Comparison of ENCODE assay signal across 18 mouse cellular contexts in the genomic region with DNA sequence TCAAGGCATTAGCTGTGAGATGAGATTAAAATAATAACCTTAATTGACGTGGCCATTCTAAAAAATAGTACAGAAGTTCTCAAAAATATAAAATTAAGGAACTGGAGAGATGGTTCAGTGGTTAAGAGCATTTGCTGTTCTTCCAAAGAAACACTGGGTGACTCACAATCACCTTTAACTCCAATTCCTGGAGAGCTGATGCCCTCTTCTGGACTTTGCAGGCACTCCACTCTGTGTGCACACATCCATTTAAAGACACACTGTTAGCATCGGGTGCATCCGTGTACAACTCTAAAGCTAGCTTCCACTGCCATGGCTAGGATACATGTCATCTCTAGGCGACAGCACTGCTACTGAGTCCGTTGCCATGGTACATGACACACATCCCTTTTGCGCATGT. TPM values are rescaled to one million over a fixed set of nuclear protein-coding genes. Genes with fewer than 3 reads are reported as not detected.
DNase-seq lines count a peak whose midpoint lies in the region; ATAC-seq and TF ChIP-seq lines count a peak whose summit lies in the region.
"Had no signal": no experiment of that assay in that cellular context is flagged by ENCODE, and none has a peak within 500 bp of the region (broad histone marks: within the 10 kb centered on the region; RNA-seq: fewer than 3 reads in every experiment).

No protein-coding gene starts in this region.

- no peak overlapping the region for H3K4me3 ChIP-seq in kidney, postnatal 0 days (replicated peaks; ENCODE audit: low read depth, low read length)
- no peak overlapping the region for H3K4me3 ChIP-seq in midbrain, postnatal 0 days (ENCODE audit: low read depth, low read length)
- no peak overlapping the region for H3K4me3 ChIP-seq in midbrain, embryonic 16.5 days (ENCODE audit: low read depth, low read length)
- no peak overlapping the region for H3K4me3 ChIP-seq in ES-E14 (ENCODE audit: insufficient read depth in 1 of 2, low read depth in 1 of 2, low read length in 2 of 2, poor library complexity in 1 of 2, severe bottlenecking in 1 of 2)
- H3K4me3 ChIP-seq: embryonic facial prominence, embryonic 13.5 days; liver, embryonic 12.5 days; midbrain, embryonic 10.5 days had no signal

- 96% methylated on average over 6 of the region's 6 CpGs for WGBS in kidney, postnatal 0 days
- 92% methylated on average over 6 of the region's 6 CpGs for WGBS in midbrain, postnatal 0 days
- WGBS in midbrain, embryonic 16.5 days: 91% methylated on average over 6 of the region's 6 CpGs

- H3K9ac ChIP-seq in kidney, postnatal 0 days (ENCODE audit: low read depth, low read length): no peak overlapping the region
- no peak overlapping the region for H3K9ac ChIP-seq in midbrain, postnatal 0 days (replicated peaks; ENCODE audit: low read length, poor library complexity, severe bottlenecking)
- H3K9ac ChIP-seq in midbrain, embryonic 16.5 days (ENCODE audit: low read depth, low read length): no peak overlapping the region
- no peak overlapping the region for H3K9ac ChIP-seq in ES-E14 (ENCODE audit: insufficient read depth, low read depth, low read length, poor library complexity, severe bottlenecking)
- H3K9ac ChIP-seq: embryonic facial prominence, embryonic 13.5 days; hindbrain, embryonic 14.5 days; liver, embryonic 12.5 days had no signal

- no peak for DNase-seq in kidney, postnatal 0 days (ENCODE audit: low spot score)
- DNase-seq in kidney, postnatal 4 days: no peak
- DNase-seq in midbrain, postnatal 0 days (ENCODE audit: low spot score): no peak
- DNase-seq in ES-E14 (ENCODE audit: low read depth, low spot score): no peak
- no peak for DNase-seq in frontal cortex, postnatal 10 days (ENCODE audit: low spot score in 2 of 2)
- no peak for DNase-seq in adrenal gland, adult 18-20 months (ENCODE audit: low spot score in 2 of 2)
- DNase-seq: adrenal gland, postnatal 25 days; cerebellum, adult 8-10 months; gastrocnemius, postnatal 14 days; kidney, adult 18-20 months; layer of hippocampus, postnatal 36 days; left cerebral cortex, postnatal 4 days; thymus, postnatal 36 days had no signal

- H3K27ac ChIP-seq in kidney, postnatal 0 days: no peak overlapping the region
- H3K27ac ChIP-seq in midbrain, postnatal 0 days (ENCODE audit: low read depth, low read length): no peak overlapping the region
- no peak overlapping the region for H3K27ac ChIP-seq in midbrain, embryonic 16.5 days (ENCODE audit: low read length)
- no peak overlapping the region for H3K27ac ChIP-seq in ES-E14 (ENCODE audit: insufficient read depth, low read depth, low read length, poor library complexity, severe bottlenecking)
- H3K27ac ChIP-seq: embryonic facial prominence, embryonic 13.5 days; hindbrain, embryonic 14.5 days; liver, embryonic 12.5 days; midbrain, embryonic 10.5 days had no signal

- no peaks in the 10 kb centered on the region for H3K27me3 ChIP-seq in kidney, postnatal 0 days (ENCODE audit: insufficient read depth, low read length)
- H3K27me3 ChIP-seq in midbrain, postnatal 0 days (ENCODE audit: insufficient read depth, low read length): no peaks in the 10 kb centered on the region
- no peaks in the 10 kb centered on the region for H3K27me3 ChIP-seq in midbrain, embryonic 16.5 days (ENCODE audit: control insufficient read depth, insufficient read depth, low read depth, low read length)
- H3K27me3 ChIP-seq: embryonic facial prominence, embryonic 13.5 days; liver, embryonic 12.5 days had no signal

- H3K4me2 ChIP-seq in kidney, postnatal 0 days (ENCODE audit: low read length): no peak overlapping the region
- H3K4me2 ChIP-seq in midbrain, postnatal 0 days (ENCODE audit: low read depth, low read length, poor library complexity, severe bottlenecking): no peak overlapping the region
- H3K4me2 ChIP-seq in midbrain, embryonic 16.5 days (ENCODE audit: low read length): no peak overlapping the region
- H3K4me2 ChIP-seq: embryonic facial prominence, embryonic 13.5 days; hindbrain, embryonic 14.5 days; liver, embryonic 12.5 days had no signal

- ATAC-seq in kidney, postnatal 0 days (replicated peaks; ENCODE audit: low FRiP score, low read depth): no peak
- ATAC-seq in midbrain, postnatal 0 days (ENCODE audit: low FRiP score): no peak
- no peak for ATAC-seq in midbrain, embryonic 16.5 days
- ATAC-seq: liver, embryonic 12.5 days had no signal

- H3K9me3 ChIP-seq in kidney, postnatal 0 days (replicated peaks; ENCODE audit: low read length): no peaks in the 10 kb centered on the region
- no peaks in the 10 kb centered on the region for H3K9me3 ChIP-seq in midbrain, postnatal 0 days (ENCODE audit: low read length)
- H3K9me3 ChIP-seq in midbrain, embryonic 16.5 days (replicated peaks; ENCODE audit: control insufficient read depth, low read length, poor library complexity, severe bottlenecking): no peaks in the 10 kb centered on the region; the same call in 1 of the 2 replicates
- no peaks in the 10 kb centered on the region for H3K9me3 ChIP-seq in ES-E14 (ENCODE audit: control insufficient read depth, insufficient read depth, low read depth, low read length)
- H3K9me3 ChIP-seq: liver, embryonic 12.5 days; midbrain, embryonic 10.5 days had no signal

- no peaks in the 10 kb centered on the region for H3K36me3 ChIP-seq in kidney, postnatal 0 days (ENCODE audit: insufficient read depth, low read length)
- H3K36me3 ChIP-seq in midbrain, postnatal 0 days (ENCODE audit: insufficient read depth, low read length): no peaks in the 10 kb centered on the region
- H3K36me3 ChIP-seq in midbrain, embryonic 16.5 days (ENCODE audit: control insufficient read depth, insufficient read depth, low read length): no peaks in the 10 kb centered on the region
- no peaks in the 10 kb centered on the region for H3K36me3 ChIP-seq in ES-E14 (ENCODE audit: control insufficient read depth, insufficient read depth, low read length, poor library complexity, severe bottlenecking)
- H3K36me3 ChIP-seq: embryonic facial prominence, embryonic 13.5 days; liver, embryonic 12.5 days; midbrain, embryonic 10.5 days had no signal

- peak; percentile 50; the same call in 1 of the 2 replicates for TF ChIP-seq CTCF in kidney, postnatal 0 days (IDR thresholded peaks at IDR 0.05; ENCODE audit: low read depth)
- TF ChIP-seq CTCF in midbrain, postnatal 0 days (IDR thresholded peaks at IDR 0.05): peak; percentile 45; the same call in 1 of the 2 replicates

- H3K4me1 ChIP-seq in kidney, postnatal 0 days (replicated peaks; ENCODE audit: insufficient read depth, low read length): no peaks in the 10 kb centered on the region
- H3K4me1 ChIP-seq in midbrain, postnatal 0 days (ENCODE audit: insufficient read depth, low read length): no peaks in the 10 kb centered on the region
- no peaks in the 10 kb centered on the region for H3K4me1 ChIP-seq in midbrain, embryonic 16.5 days (ENCODE audit: control insufficient read depth, insufficient read depth, low read length)
- H3K4me1 ChIP-seq in ES-E14 (ENCODE audit: control insufficient read depth in 2 of 2, insufficient read depth in 2 of 2, low read length in 2 of 2, poor library complexity in 1 of 2): peaks cover 0 to 2% of the 10 kb centered on the region in 2 experiments; a peak in 1 of 4 replicates
- H3K4me1 ChIP-seq: embryonic facial prominence, embryonic 13.5 days; liver, embryonic 12.5 days had no signal

- in situ Hi-C loops in ES-E14 (cut with MboI; ENCODE audit: low sequenced_read_pairs in 2 of 2, unreplicated experiment in 2 of 2): no loop called here

TF ChIP-seq in ES-E14, 5 proteins besides CTCF, POLR2A, EP300 and RAD21:
- peak; percentile 70; the same call in 1 of the 2 replicates for TF ChIP-seq ZC3H11A (IDR thresholded peaks at IDR 0.05; ENCODE audit: borderline replicate concordance, low read depth, low read length)
- no peak for TF ChIP-seq MAFK (IDR thresholded peaks at IDR 0.05; ENCODE audit: insufficient read depth, low read depth, low read length)
- no peak for TF ChIP-seq CHD2 (IDR thresholded peaks at IDR 0.05; ENCODE audit: low read depth, low read length)
- TF ChIP-seq ZNF384 (IDR thresholded peaks at IDR 0.05; ENCODE audit: low read depth, low read length): 0 out of 2 replicates have a peak, but pooled peaks have one; percentile 59
- no peak for TF ChIP-seq HCFC1 (IDR thresholded peaks at IDR 0.05; ENCODE audit: borderline replicate concordance, insufficient read depth, low read length)
TF ChIP-seq in ES-E14: peak in this region for 2.

RNA-seq across cellular contexts. Expression of a gene that starts 35.5 kb away (rescaled TPM):
- 100 and 110 TPM in 2 replicates for polyA plus RNA-seq in kidney, postnatal 0 days (2015; fragmentation: Nextera tagmentation; extraction: Ambion mirVana)
- 50.4 and 54.2 TPM in 2 replicates for total RNA-seq in midbrain, postnatal 0 days (2014; rRNA removed)
- 62.0 and 69.6 TPM in 2 replicates for polyA plus RNA-seq in midbrain, postnatal 0 days (2015; fragmentation: Nextera tagmentation; extraction: Ambion mirVana)
- polyA plus RNA-seq in midbrain, embryonic 16.5 days (2015; fragmentation: Nextera tagmentation; extraction: Ambion mirVana): 120 and 124 TPM in 2 replicates
- 100 and 116 TPM in 2 replicates for total RNA-seq in ES-E14 (2012; rRNA removed)
- 10 to 100 TPM; 51.0 to 78.9 TPM for total RNA-seq in adrenal gland, adult 18-20 months (2021)

RNA-seq across cellular contexts. Expression of a gene that starts 41.2 kb away (rescaled TPM):
- polyA plus RNA-seq in kidney, postnatal 0 days (2015; fragmentation: Nextera tagmentation; extraction: Ambion mirVana): 490 and 543 TPM in 2 replicates
- 60.1 and 93.3 TPM in 2 replicates for total RNA-seq in midbrain, postnatal 0 days (2014; rRNA removed)
- polyA plus RNA-seq in midbrain, postnatal 0 days (2015; fragmentation: Nextera tagmentation; extraction: Ambion mirVana): 243 and 244 TPM in 2 replicates
- polyA plus RNA-seq in midbrain, embryonic 16.5 days (2015; fragmentation: Nextera tagmentation; extraction: Ambion mirVana): 280 and 327 TPM in 2 replicates
- 672 and 786 TPM in 2 replicates for total RNA-seq in ES-E14 (2012; rRNA removed)
- 100 to 1,000 TPM; 115 to 384 TPM for total RNA-seq in adrenal gland, adult 18-20 months (2021)
